Mouse (Mus musculus) brain, adult 10 weeks (tissue): ENCODE data around the gene Tnfsf18. TPM values are rescaled to one million over a fixed set of nuclear protein-coding genes. Genes with fewer than 3 reads are reported as not detected.

Experiments
- polyA plus RNA-seq: library from polyadenylated mRNA; stranded (reverse); fragments of 350-450 nt; fragmentation: Illumina TruSeq; extraction: RNeasy Lipid Tissue Mini Kit (QIAGEN cat#74804); gene quantifications from one replicate; pipeline ENCODE4 v1.2.3, GENCODE M21; 2015; ENCODE audit warnings: low read depth, low replicate concordance

The Tnfsf18 gene
- polyA plus RNA-seq = not detected

GRCm38 (mm10) chr1:161494343-161494742, at the start of gene Tnfsf18:
Tnfsf18 (plus strand) TSS chr1:161494655.

Other genes with a start within 250 kb of the Tnfsf18 start
- 415 TPM for gene Prdx6, start 243.4 kb upstream of the Tnfsf18 start, polyA plus RNA-seq
- gene Tnfsf4, start 99.2 kb upstream of the Tnfsf18 start, polyA plus RNA-seq = not detected